Mouse (Mus musculus): ENCODE measurements around the gene Mon2.

- no peak for TF ChIP-seq ZC3H11A (IDR thresholded peaks at IDR 0.05; ENCODE audit: borderline replicate concordance, low read depth, low read length)
- TF ChIP-seq CHD2 (IDR thresholded peaks at IDR 0.05; ENCODE audit: low read depth, low read length) = no peak
- no peak for TF ChIP-seq HCFC1 (IDR thresholded peaks at IDR 0.05; ENCODE audit: borderline replicate concordance, insufficient read depth, low read length)
- no peak for TF ChIP-seq MAFK (IDR thresholded peaks at IDR 0.05; ENCODE audit: insufficient read depth, low read depth, low read length)
These were observed 19.8 kb downstream of the Mon2 start for GRCm38 (mm10) chr10:123056463-123056862.

All from ES-E14 (cell line).